ENCODE assay signal across 9 mouse cellular contexts in genomic region chr11:72024193-72024781, GRCm38 (mm10). TPM values are rescaled to one million over a fixed set of nuclear protein-coding genes. Genes with fewer than 3 reads are reported as not detected.
DNase-seq lines count a peak whose midpoint lies in the region; ATAC-seq and TF ChIP-seq lines count a peak whose summit lies in the region.
"Had no signal": no experiment of that assay in that cellular context is flagged by ENCODE, and none has a peak within 500 bp of the region (broad histone marks: within the 10 kb centered on the region; RNA-seq: fewer than 3 reads in every experiment).

No protein-coding gene starts in this region.

- H3K4me1 ChIP-seq in forebrain, embryonic 12.5 days = peaks cover 9% of the 10 kb centered on the region
- peaks cover 9% of the 10 kb centered on the region for H3K4me1 ChIP-seq in hindbrain, embryonic 15.5 days (replicated peaks)
- peaks cover 4% of the 10 kb centered on the region for H3K4me1 ChIP-seq in midbrain, embryonic 14.5 days (ENCODE audit: control insufficient read depth, insufficient read depth, low read length)
- no peaks in the 10 kb centered on the region for H3K4me1 ChIP-seq in stomach, embryonic 14.5 days (ENCODE audit: control insufficient read depth, insufficient read depth, low read length)

- 32% methylated on average over 5 of the region's 5 CpGs for WGBS in forebrain, embryonic 12.5 days
- WGBS in hindbrain, embryonic 15.5 days = 27% methylated on average over 5 of the region's 5 CpGs
- WGBS in midbrain, embryonic 14.5 days = 25% methylated on average over 5 of the region's 5 CpGs
- WGBS in stomach, embryonic 14.5 days = 17% methylated on average over 5 of the region's 5 CpGs

- intact Hi-C loops in left cerebral cortex, postnatal 25 days (cut with DNase I) = loop anchor here (5.0 to 10.0 kb wide), 3 partner anchors 179 to 549 kb away; no protein-coding TSS in a partner anchor

- peaks cover 11% of the 10 kb centered on the region; the same call in 1 of the 2 replicates for H3K27me3 ChIP-seq in forebrain, embryonic 12.5 days
- 0 out of 2 replicates have a peak, but pooled peaks cover 1% of the 10 kb centered on the region for H3K27me3 ChIP-seq in hindbrain, embryonic 15.5 days
- no peaks in the 10 kb centered on the region for H3K27me3 ChIP-seq in midbrain, embryonic 14.5 days (ENCODE audit: control insufficient read depth, insufficient read depth, low read length)
- 0 out of 2 replicates have a peak, but pooled peaks cover 3% of the 10 kb centered on the region for H3K27me3 ChIP-seq in stomach, embryonic 14.5 days (ENCODE audit: control insufficient read depth, insufficient read depth, low read length)

- H3K27ac ChIP-seq in forebrain, embryonic 12.5 days = no peak overlapping the region
- H3K27ac ChIP-seq in hindbrain, embryonic 15.5 days (replicated peaks) = no peak overlapping the region
- H3K27ac ChIP-seq in midbrain, embryonic 14.5 days (replicated peaks; ENCODE audit: low read depth, low read length) = no peak overlapping the region
- H3K27ac ChIP-seq in stomach, embryonic 14.5 days (ENCODE audit: low read length) = no peak overlapping the region
- H3K27ac ChIP-seq: liver, embryonic 13.5 days had no signal

- no peak overlapping the region for H3K4me2 ChIP-seq in forebrain, embryonic 12.5 days
- no peak overlapping the region for H3K4me2 ChIP-seq in hindbrain, embryonic 15.5 days
- no peak overlapping the region for H3K4me2 ChIP-seq in midbrain, embryonic 14.5 days (ENCODE audit: low read length)
- H3K4me2 ChIP-seq in stomach, embryonic 14.5 days (replicated peaks; ENCODE audit: low read depth, low read length) = no peak overlapping the region
- H3K4me2 ChIP-seq: liver, embryonic 13.5 days had no signal

- no peak for TF ChIP-seq POLR2A in brain, embryonic 14.5 days (IDR thresholded peaks at IDR 0.05; ENCODE audit: borderline replicate concordance, extremely low read depth, insufficient read depth, insufficient read length, poor library complexity, severe bottlenecking)

- DNase-seq in right cerebral cortex, adult 18-20 months = peak; percentile 61
- no peak for DNase-seq in right cerebral cortex, postnatal 36 days (ENCODE audit: low spot score in 2 of 2)
- DNase-seq in brain, embryonic 14.5 days (ENCODE audit: low read depth) = peak; percentile 86
- peak; percentile 61 to 75 for DNase-seq in left cerebral cortex, postnatal 25 days (ENCODE audit: low spot score in 2 of 2)
- DNase-seq in midbrain, embryonic 14.5 days = peak; percentile 85
- DNase-seq: liver, embryonic 13.5 days had no signal

- no peak overlapping the region for H3K9ac ChIP-seq in forebrain, embryonic 12.5 days
- H3K9ac ChIP-seq in hindbrain, embryonic 15.5 days = no peak overlapping the region
- no peak overlapping the region for H3K9ac ChIP-seq in midbrain, embryonic 14.5 days (replicated peaks; ENCODE audit: low read length)
- no peak overlapping the region for H3K9ac ChIP-seq in stomach, embryonic 14.5 days (replicated peaks; ENCODE audit: low read depth, low read length)
- H3K9ac ChIP-seq: liver, embryonic 13.5 days had no signal

- no peaks in the 10 kb centered on the region for H3K9me3 ChIP-seq in forebrain, embryonic 12.5 days
- H3K9me3 ChIP-seq in hindbrain, embryonic 15.5 days = no peaks in the 10 kb centered on the region
- H3K9me3 ChIP-seq in midbrain, embryonic 14.5 days (ENCODE audit: control insufficient read depth, low read length) = no peaks in the 10 kb centered on the region
- H3K9me3 ChIP-seq in stomach, embryonic 14.5 days (ENCODE audit: control insufficient read depth, low read depth, low read length) = no peaks in the 10 kb centered on the region
- H3K9me3 ChIP-seq: liver, embryonic 13.5 days had no signal

- ATAC-seq in forebrain, embryonic 12.5 days (ENCODE audit: low FRiP score) = peak; percentile 53; the same call in 1 of the 2 replicates
- peak; percentile 27; the same call in 1 of the 2 replicates for ATAC-seq in hindbrain, embryonic 15.5 days (ENCODE audit: low FRiP score, low read depth)
- ATAC-seq in midbrain, embryonic 14.5 days (ENCODE audit: low FRiP score, low TSS enrichment) = no peak
- ATAC-seq in stomach, embryonic 14.5 days (ENCODE audit: insufficient number of reproducible peaks, insufficient read depth, low FRiP score, low read depth) = peak; percentile 50; the same call in 1 of the 2 replicates

- no peaks in the 10 kb centered on the region for H3K36me3 ChIP-seq in forebrain, embryonic 12.5 days (replicated peaks)
- H3K36me3 ChIP-seq in hindbrain, embryonic 15.5 days = no peaks in the 10 kb centered on the region
- H3K36me3 ChIP-seq in midbrain, embryonic 14.5 days (ENCODE audit: control insufficient read depth, insufficient read depth, low read length) = no peaks in the 10 kb centered on the region
- H3K36me3 ChIP-seq in stomach, embryonic 14.5 days (ENCODE audit: control insufficient read depth, insufficient read depth, low read length) = no peaks in the 10 kb centered on the region
- H3K36me3 ChIP-seq: liver, embryonic 13.5 days had no signal

- H3K4me3 ChIP-seq in forebrain, embryonic 12.5 days (replicated peaks) = no peak overlapping the region
- no peak overlapping the region for H3K4me3 ChIP-seq in hindbrain, embryonic 15.5 days
- no peak overlapping the region for H3K4me3 ChIP-seq in midbrain, embryonic 14.5 days (replicated peaks; ENCODE audit: low read depth, low read length)
- H3K4me3 ChIP-seq in stomach, embryonic 14.5 days (ENCODE audit: low read depth, low read length) = no peak overlapping the region
- H3K4me3 ChIP-seq: liver, embryonic 13.5 days had no signal

- TF ChIP-seq CTCF in brain, embryonic 14.5 days (IDR thresholded peaks at IDR 0.05; ENCODE audit: borderline replicate concordance, extremely low read depth, insufficient read depth, insufficient read length) = peak; percentile 81

RNA-seq across cellular contexts. Expression of gene Aipl1, which starts 13.0 kb away (rescaled TPM):
- 0.30 and 0.38 TPM in 2 replicates for polyA plus RNA-seq in brain, embryonic 14.5 days (2012; rRNA removed)
- polyA plus RNA-seq in forebrain, embryonic 12.5 days (2016; fragmentation: Nextera tagmentation; extraction: Ambion mirVana) = 0.37 and 0.50 TPM in 2 replicates
- polyA plus RNA-seq in hindbrain, embryonic 15.5 days (2015; fragmentation: Nextera tagmentation; extraction: Ambion mirVana) = 0.38 and 0.43 TPM in 2 replicates
- under 1 TPM in 1 of 2 experiments, not detected in 1; 0.14 TPM for total RNA-seq in left cerebral cortex, postnatal 25 days (2021)
- 0.23 and 0.29 TPM in 2 replicates for polyA plus RNA-seq in midbrain, embryonic 14.5 days (2014; fragmentation: Nextera tagmentation; extraction: Ambion mirVana)
- 0.11 TPM in 1 of 2 replicates, not detected in the other for polyA plus RNA-seq in stomach, embryonic 14.5 days (2014; fragmentation: Nextera tagmentation; extraction: Ambion mirVana)

RNA-seq across cellular contexts. Expression of gene Pimreg, which starts 17.5 kb away (rescaled TPM):
- 29.9 and 53.4 TPM in 2 replicates for polyA plus RNA-seq in brain, embryonic 14.5 days (2012; rRNA removed)
- 187 and 191 TPM in 2 replicates for polyA plus RNA-seq in forebrain, embryonic 12.5 days (2016; fragmentation: Nextera tagmentation; extraction: Ambion mirVana)
- polyA plus RNA-seq in hindbrain, embryonic 15.5 days (2015; fragmentation: Nextera tagmentation; extraction: Ambion mirVana) = 35.4 and 41.2 TPM in 2 replicates
- total RNA-seq in left cerebral cortex, postnatal 25 days (2021) = under 1 TPM; 0.25 to 0.53 TPM
- polyA plus RNA-seq in midbrain, embryonic 14.5 days (2014; fragmentation: Nextera tagmentation; extraction: Ambion mirVana) = 26.5 and 39.3 TPM in 2 replicates
- 106 and 114 TPM in 2 replicates for polyA plus RNA-seq in stomach, embryonic 14.5 days (2014; fragmentation: Nextera tagmentation; extraction: Ambion mirVana)

Comparison
In these comparisons a context has a peak if more than half of its experiments do, and no peak if none do; other contexts are left out.
1. DNase-seq: peak in right cerebral cortex, adult 18-20 months (single experiment), brain, embryonic 14.5 days (single experiment), left cerebral cortex, postnatal 25 days (2 of 2) and midbrain, embryonic 14.5 days (single experiment); none in right cerebral cortex, postnatal 36 days (0 of 2).